Mouse (Mus musculus) MEL (cell line): ENCODE measurements around the gene Enho. TPM values are rescaled to one million over a fixed set of nuclear protein-coding genes. Genes with fewer than 3 reads are reported as not detected.

Experiments
- DNase-seq: peaks from one replicate; pipeline ENCODE4 v3.0.0; 2011; ENCODE audit warnings: low read depth, low spot score
- H3K27ac ChIP-seq: 2 replicates; pipeline ENCODE4 v1.5.1; 2012; ENCODE audit warnings: low read depth, mild to moderate bottlenecking, control low read depth, low read length, moderate library complexity; ENCODE audit not compliant: control insufficient read depth
- H3K27me3 ChIP-seq, 2 experiments: fragments of 150-350 bp in 1 of 2; sonication (generic) in 1 of 2; 2 replicates each; pipeline ENCODE4 v1.6.1; 2012; ENCODE audit warnings: low read length in 2 of 2, mild to moderate bottlenecking in 2 of 2, improper control_type of control experiment in 1 of 2, moderate library complexity in 1 of 2; ENCODE audit not compliant: insufficient read depth in 2 of 2, control insufficient read depth in 1 of 2
- H3K36me3 ChIP-seq, 2 experiments: 2 replicates each; pipeline ENCODE4 v1.6.1; 2012 to 2014; ENCODE audit warnings: low read length in 2 of 2, improper control_type of control experiment in 1 of 2, inconsistent platforms in 1 of 2, mild to moderate bottlenecking in 1 of 2; ENCODE audit not compliant: insufficient read depth in 2 of 2, control insufficient read depth in 1 of 2
- H3K4me1 ChIP-seq, 2 experiments: fragments of 150-350 bp in 1 of 2; sonication (generic) in 1 of 2; 2 replicates each; pipeline ENCODE4 v1.6.1; 2012; ENCODE audit warnings: low read length in 2 of 2, improper control_type of control experiment in 1 of 2, mild to moderate bottlenecking in 1 of 2; ENCODE audit not compliant: insufficient read depth in 2 of 2, control insufficient read depth in 1 of 2
- H3K4me3 ChIP-seq, 2 experiments: fragments of 150-350 bp in 1 of 2; sonication (generic) in 1 of 2; 2 replicates each; pipeline ENCODE4 v1.5.1; 2012; ENCODE audit warnings: low read depth in 2 of 2, low read length in 2 of 2, mild to moderate bottlenecking in 2 of 2, moderate library complexity in 2 of 2, control low read depth in 1 of 2, improper control_type of control experiment in 1 of 2; ENCODE audit not compliant: control insufficient read depth in 1 of 2, insufficient read depth in 1 of 2
- H3K79me2 ChIP-seq: 2 replicates; pipeline ENCODE4 v1.6.1; 2012; ENCODE audit warnings: mild to moderate bottlenecking, low read length, moderate library complexity; ENCODE audit not compliant: control insufficient read depth, poor library complexity, insufficient read depth
- H3K9ac ChIP-seq: 2 replicates; pipeline ENCODE4 v1.6.1; 2012; ENCODE audit warnings: low read depth, mild to moderate bottlenecking, control low read depth, low read length, moderate library complexity; ENCODE audit not compliant: control insufficient read depth, poor library complexity, severe bottlenecking
- H3K9me3 ChIP-seq: fragments of 150-350 bp; sonication (generic); replicated peaks from 2 replicates; pipeline ENCODE4 v1.6.1; 2012; ENCODE audit warnings: mild to moderate bottlenecking, low read length, improper control_type of control experiment, moderate library complexity; ENCODE audit not compliant: insufficient read depth
- CHD1 ChIP-seq: IDR thresholded peaks from 2 replicates; pipeline ENCODE4 v1.6.1; 2012; ENCODE audit warnings: low read depth, mild to moderate bottlenecking, inconsistent platforms, low read length, improper control_type of control experiment
- EP300 ChIP-seq, 2 experiments: IDR thresholded peaks; 2 replicates each; pipeline ENCODE4 v1.6.1; 2011; ENCODE audit warnings: improper control_type of control experiment in 2 of 2, low read length in 2 of 2, low read depth in 1 of 2, mild to moderate bottlenecking in 1 of 2
- ETS1 ChIP-seq: IDR thresholded peaks from 2 replicates; pipeline ENCODE4 v1.6.1; 2012; ENCODE audit warnings: low read depth, mild to moderate bottlenecking, inconsistent platforms, low read length, improper control_type of control experiment, moderate library complexity
- HCFC1 ChIP-seq: IDR thresholded peaks from 2 replicates; pipeline ENCODE4 v1.6.1; 2012; ENCODE audit warnings: low read depth, mild to moderate bottlenecking, inconsistent platforms, low read length, improper control_type of control experiment, moderate library complexity
- JUND ChIP-seq: IDR thresholded peaks from 2 replicates; pipeline ENCODE4 v1.6.1; 2011; ENCODE audit warnings: low read depth, mild to moderate bottlenecking, improper control_type of control experiment, low read length
- MAFK ChIP-seq: IDR thresholded peaks from 2 replicates; pipeline ENCODE4 v1.6.1; 2011; ENCODE audit warnings: low read depth, mild to moderate bottlenecking, low read length, improper control_type of control experiment, borderline replicate concordance
- MAZ ChIP-seq: IDR thresholded peaks from 2 replicates; pipeline ENCODE4 v1.6.1; 2012; ENCODE audit warnings: low read depth, mild to moderate bottlenecking, inconsistent platforms, low read length, improper control_type of control experiment
- MXI1 ChIP-seq: IDR thresholded peaks from 2 replicates; pipeline ENCODE4 v1.6.1; 2011; ENCODE audit warnings: mild to moderate bottlenecking, low read depth, low read length, improper control_type of control experiment
- NELFE ChIP-seq: IDR thresholded peaks from 2 replicates; pipeline ENCODE4 v1.6.1; 2011; ENCODE audit warnings: low read depth, low read length, improper control_type of control experiment
- NRF1 ChIP-seq: IDR thresholded peaks from 2 replicates; pipeline ENCODE4 v1.6.1; 2014; ENCODE audit warnings: low read depth, mild to moderate bottlenecking, inconsistent platforms, low read length, improper control_type of control experiment, moderate library complexity; ENCODE audit not compliant: poor library complexity, insufficient read depth, severe bottlenecking
- POLR2AphosphoS2 ChIP-seq: IDR thresholded peaks from 2 replicates; pipeline ENCODE4 v1.6.1; 2011; ENCODE audit warnings: low read length, improper control_type of control experiment
- POLR2AphosphoS5 ChIP-seq: IDR thresholded peaks from 2 replicates; pipeline ENCODE4 v1.6.1; 2012; ENCODE audit warnings: low read depth, borderline replicate concordance, mild to moderate bottlenecking, inconsistent platforms, low read length, moderate library complexity, mixed read lengths
- SIN3A ChIP-seq: IDR thresholded peaks from 2 replicates; pipeline ENCODE4 v1.6.1; 2012; ENCODE audit warnings: low read length, improper control_type of control experiment, inconsistent platforms
- TAL1 ChIP-seq: IDR thresholded peaks from 2 replicates; pipeline ENCODE4 v1.6.1; 2012; ENCODE audit warnings: mild to moderate bottlenecking, inconsistent platforms, low read length, moderate library complexity, mixed read lengths
- TBP ChIP-seq: IDR thresholded peaks from 2 replicates; pipeline ENCODE4 v1.8.0; 2011; ENCODE audit warnings: low read depth, low read length, improper control_type of control experiment
- UBTF ChIP-seq: IDR thresholded peaks from 2 replicates; pipeline ENCODE4 v1.6.1; 2012; ENCODE audit warnings: low read depth, mild to moderate bottlenecking, inconsistent platforms, low read length, improper control_type of control experiment, moderate library complexity, borderline replicate concordance; ENCODE audit not compliant: insufficient read depth
- USF2 ChIP-seq, 2 experiments: IDR thresholded peaks; 2 replicates each; pipeline ENCODE4 v1.6.1; 2011 to 2012; ENCODE audit warnings: improper control_type of control experiment in 2 of 2, low read length in 2 of 2, borderline replicate concordance in 1 of 2, inconsistent platforms in 1 of 2, low read depth in 1 of 2, mild to moderate bottlenecking in 1 of 2; ENCODE audit not compliant: insufficient read depth in 1 of 2
- ZKSCAN1 ChIP-seq: IDR thresholded peaks from 2 replicates; pipeline ENCODE4 v1.6.1; 2012; ENCODE audit warnings: low read depth, mild to moderate bottlenecking, inconsistent platforms, low read length, improper control_type of control experiment, moderate library complexity
- ZNF384 ChIP-seq: IDR thresholded peaks from 2 replicates; pipeline ENCODE4 v1.6.1; 2012; ENCODE audit warnings: low read depth, mild to moderate bottlenecking, inconsistent platforms, low read length, improper control_type of control experiment
- polyA plus RNA-seq, 2 experiments: library from polyadenylated mRNA; stranded (reverse) in 1 of 2; unstranded in 1 of 2; fragments of >175 nt in 1 of 2; fragments of >200 nt in 1 of 2; gene quantifications; 2 replicates each; pipeline versions ENCODE4 v1.2.1 to v1.2.4; 2012; ENCODE audit warnings: low replicate concordance in 2 of 2, low read depth in 1 of 2; ENCODE audit not compliant: insufficient read length in 2 of 2, insufficient read depth in 1 of 2, missing spikeins in 1 of 2
- total RNA-seq: library from RNA; depleted of rRNA; stranded (reverse); fragments of 300-350 nt; gene quantifications from 2 replicates; pipeline ENCODE4 v1.2.3, GENCODE M21; 2012

The Enho gene
- total and polyA plus RNA-seq, 3 experiments = 0.19 to 0.40 TPM; not detected in 1

DNA sequence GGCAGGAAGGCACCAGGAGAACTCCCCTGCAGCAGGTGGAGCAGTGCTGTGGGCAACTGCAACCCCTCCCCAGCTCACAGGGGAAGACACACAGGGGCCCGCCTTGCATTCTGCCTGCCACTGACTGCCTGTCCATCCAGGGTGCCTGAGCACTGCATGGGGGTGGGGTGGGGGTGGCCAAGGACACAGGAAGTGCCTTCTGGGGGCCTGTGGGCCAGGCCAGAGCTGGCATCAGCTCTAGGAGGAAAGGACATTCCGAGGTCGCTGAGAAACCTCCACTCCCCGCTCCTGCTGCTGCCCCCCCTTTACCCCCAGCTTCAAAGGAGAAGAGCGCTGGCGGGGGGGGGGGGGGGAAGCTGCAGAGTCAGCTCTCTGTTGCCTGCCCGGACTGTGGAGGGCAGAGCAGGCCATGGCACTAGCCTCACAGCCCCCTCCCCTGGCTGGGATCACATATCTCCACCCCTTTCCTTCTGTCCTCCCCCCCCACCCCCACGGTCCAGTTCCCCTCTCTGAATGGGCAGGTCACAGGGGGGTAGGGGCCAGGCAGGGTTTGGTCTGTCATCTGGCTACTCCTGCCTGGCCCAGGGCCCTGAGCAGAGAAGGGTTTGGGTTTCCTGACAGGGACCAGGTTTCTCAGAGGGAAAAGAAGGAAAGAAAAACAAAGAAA is 25.0 kb upstream of the Enho start:
- DNase-seq = no peak
- no peaks in the 10 kb centered on the region for H3K79me2 ChIP-seq
- H3K9me3 ChIP-seq = no peaks in the 10 kb centered on the region
- no peaks in the 10 kb centered on the region for H3K4me1 ChIP-seq
- H3K4me3 ChIP-seq = no peak overlapping the region
- no peak overlapping the region for H3K27ac ChIP-seq
- H3K27me3 ChIP-seq = no peaks in the 10 kb centered on the region; a peak in 1 of 4 replicates
- TF ChIP-seq POLR2AphosphoS5 (no peak), ZKSCAN1 (no peak), TAL1 (no peak), MXI1 (no peak), NRF1 (no peak), EP300 (IDR thresholded peaks at IDR 0.05; ENCODE audit: low read depth in 1 of 2, low read length in 2 of 2) (no peak), TBP (no peak)
- TF ChIP-seq, all 39 proteins: peak for 0
- Histone ChIP-seq H3K36me3 (no peaks in the 10 kb centered on the region), H3K9ac (no peak overlapping the region)

DNA sequence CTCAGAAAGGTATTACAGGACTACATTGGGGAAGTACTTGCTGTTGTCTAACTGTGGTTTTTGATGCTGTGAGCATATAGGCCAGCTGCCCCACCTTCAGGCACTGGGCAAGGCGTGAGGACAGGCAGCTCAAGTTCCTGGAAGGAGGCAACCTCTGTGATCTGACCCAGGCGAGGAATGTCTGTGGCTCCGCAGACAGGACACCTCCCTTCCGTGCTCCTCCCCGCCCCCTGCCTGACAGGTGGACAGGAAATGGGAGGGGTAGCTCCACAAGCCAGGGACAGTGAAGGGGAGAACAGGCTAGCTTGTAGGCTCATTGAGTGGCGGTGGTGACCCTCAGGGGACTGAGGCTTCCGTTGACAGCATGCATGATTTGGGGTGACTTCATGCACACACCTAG is 24.4 kb upstream of the Enho start:
- Histone ChIP-seq H3K9me3 (no peaks in the 10 kb centered on the region), H3K79me2 (no peaks in the 10 kb centered on the region), H3K4me3 (no peak overlapping the region), H3K27me3 (no peaks in the 10 kb centered on the region; a peak in 1 of 4 replicates), H3K36me3 (no peaks in the 10 kb centered on the region), H3K27ac (no peak overlapping the region), H3K9ac (no peak overlapping the region), H3K4me1 (no peaks in the 10 kb centered on the region)
- DNase-seq = no peak
- TF ChIP-seq POLR2AphosphoS2 = no peak
- no peak for TF ChIP-seq NRF1
- no peak for TF ChIP-seq UBTF
- no peak for TF ChIP-seq TBP
- no peak for TF ChIP-seq MXI1
- TF ChIP-seq HCFC1 = no peak
- no peak for TF ChIP-seq SIN3A
- no peak for TF ChIP-seq MAZ
- no peak for TF ChIP-seq JUND
- TF ChIP-seq ZNF384 = no peak
- no peak for TF ChIP-seq CHD1
- no peak for TF ChIP-seq MAFK
- no peak for TF ChIP-seq ETS1
- TF ChIP-seq NELFE = no peak
- TF ChIP-seq USF2 (IDR thresholded peaks at IDR 0.05; ENCODE audit: borderline replicate concordance in 1 of 2, insufficient read depth in 1 of 2, low read depth in 1 of 2, low read length in 2 of 2) = no peak
- TF ChIP-seq EP300 (IDR thresholded peaks at IDR 0.05; ENCODE audit: low read depth in 1 of 2, low read length in 2 of 2) = no peak
- TF ChIP-seq ZKSCAN1 = no peak
